Mouse (Mus musculus): ENCODE results near the gene Fpr1. TPM values are rescaled to one million over a fixed set of nuclear protein-coding genes. Genes with fewer than 3 reads are reported as not detected.

The Fpr1 gene
- polyA plus RNA-seq (2014; fragmentation: Illumina TruSeq; extraction: RNeasy Lipid Tissue Mini Kit (QIAGEN cat#74804); ENCODE audit: low replicate concordance): 0.45 TPM

GRCm38 (mm10) chr17:17883840-17884239 is at the start of gene Fpr1:
Fpr1 (minus strand) TSS chr17:17883940.

DNA sequence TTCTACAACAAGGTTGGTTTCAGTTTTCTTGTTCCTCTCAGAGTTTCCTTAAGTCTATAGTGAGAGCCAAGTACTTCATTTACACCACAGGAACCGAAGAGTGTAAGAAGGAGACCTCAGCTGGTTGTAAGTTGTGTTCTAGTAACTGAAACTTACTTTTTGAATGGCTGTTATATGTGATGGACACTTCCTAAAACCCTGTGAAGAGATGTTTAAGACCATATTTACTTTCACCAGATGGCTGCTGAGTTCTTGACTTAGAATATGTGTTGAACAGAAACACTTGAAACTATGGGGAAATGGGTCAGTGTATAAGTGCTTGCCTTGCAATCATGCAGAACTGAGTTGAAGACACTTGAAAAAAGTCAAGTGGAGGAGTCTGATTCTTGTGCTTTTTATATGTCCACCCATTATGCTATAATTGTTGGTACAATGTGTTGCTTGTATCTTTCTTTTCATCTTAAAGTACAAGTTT is 4.1 kb upstream of the Fpr1 start, which contains the start of the genes Fpr2 and Fpr3:
Gene Fpr2 (plus strand): TSS at position 51 of the 475 bp plus-strand sequence.
Gene Fpr3 (plus strand): TSS at position 79 of the 475 bp plus-strand sequence.

DNA sequence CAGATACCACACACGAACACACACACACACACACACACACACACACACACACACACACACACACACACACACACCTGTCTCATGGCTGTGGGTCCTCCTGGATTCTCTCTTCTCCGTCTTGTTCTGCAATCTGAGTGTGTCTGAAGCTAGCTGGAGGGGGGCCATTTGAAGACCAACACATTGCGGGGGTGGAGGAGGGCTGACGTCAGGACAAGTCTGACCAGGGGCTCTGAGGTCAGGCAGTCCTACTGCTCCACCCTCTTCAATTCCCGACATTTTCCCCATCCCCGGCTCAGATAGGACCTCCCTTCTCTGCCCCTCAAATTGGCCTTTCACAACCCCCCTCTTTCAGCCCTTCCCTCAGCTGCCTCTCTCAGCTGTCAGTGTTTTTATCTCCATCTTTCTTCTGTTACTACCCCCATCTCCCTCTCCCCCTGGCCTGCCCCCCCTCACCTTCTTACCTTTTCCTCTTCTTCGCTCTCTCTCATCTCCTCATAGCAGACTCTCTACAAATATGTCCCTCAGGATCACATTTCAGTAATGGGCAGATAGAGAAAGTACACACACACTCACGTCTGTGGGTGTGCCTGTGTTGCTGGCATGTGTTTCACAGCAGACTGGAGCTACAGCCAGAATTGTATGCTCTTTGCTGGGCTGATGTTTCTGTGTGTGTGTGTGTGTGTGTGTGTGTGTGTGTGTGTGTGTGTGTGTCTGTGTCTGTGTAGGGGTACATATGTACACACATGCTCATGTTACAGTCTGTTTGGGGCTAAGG is 28.5 kb downstream of the Fpr1 start, which contains the start of gene Has1:
Gene Has1 (minus strand): TSS at position 142 of the 775 bp plus-strand sequence.

GRCm38 (mm10) chr17:17826751-17827657 is 56.7 kb downstream of the Fpr1 start, which contains the start of gene Spaca6:
Spaca6 (plus strand) TSS chr17:17827158.

Other genes starting within 250 kb of the Fpr1 start
- gene Vmn2r90, start 180.2 kb downstream of the Fpr1 start, polyA plus RNA-seq (2014; fragmentation: Illumina TruSeq; extraction: RNeasy Lipid Tissue Mini Kit (QIAGEN cat#74804); ENCODE audit: low replicate concordance): not detected
- 5.6 TPM for gene Spaca6, start 56.8 kb downstream of the Fpr1 start, polyA plus RNA-seq (2014; fragmentation: Illumina TruSeq; extraction: RNeasy Lipid Tissue Mini Kit (QIAGEN cat#74804); ENCODE audit: low replicate concordance)
- gene Has1, start 28.7 kb downstream of the Fpr1 start, polyA plus RNA-seq (2014; fragmentation: Illumina TruSeq; extraction: RNeasy Lipid Tissue Mini Kit (QIAGEN cat#74804); ENCODE audit: low replicate concordance): not detected
- gene Fpr2, start 3.9 kb upstream of the Fpr1 start, polyA plus RNA-seq (2014; fragmentation: Illumina TruSeq; extraction: RNeasy Lipid Tissue Mini Kit (QIAGEN cat#74804); ENCODE audit: low replicate concordance): 2.0 TPM
- gene Fpr3, start 3.9 kb upstream of the Fpr1 start, polyA plus RNA-seq (2014; fragmentation: Illumina TruSeq; extraction: RNeasy Lipid Tissue Mini Kit (QIAGEN cat#74804); ENCODE audit: low replicate concordance): not detected
- gene Fpr-rs4, start 137.8 kb upstream of the Fpr1 start, polyA plus RNA-seq (2014; fragmentation: Illumina TruSeq; extraction: RNeasy Lipid Tissue Mini Kit (QIAGEN cat#74804); ENCODE audit: low replicate concordance): not detected
- gene Vmn2r124, start 165.5 kb upstream of the Fpr1 start, polyA plus RNA-seq (2014; fragmentation: Illumina TruSeq; extraction: RNeasy Lipid Tissue Mini Kit (QIAGEN cat#74804); ENCODE audit: low replicate concordance): not detected
- gene Vmn2r91, start 201.1 kb upstream of the Fpr1 start, polyA plus RNA-seq (2014; fragmentation: Illumina TruSeq; extraction: RNeasy Lipid Tissue Mini Kit (QIAGEN cat#74804); ENCODE audit: low replicate concordance): not detected